In the genomic region with DNA sequence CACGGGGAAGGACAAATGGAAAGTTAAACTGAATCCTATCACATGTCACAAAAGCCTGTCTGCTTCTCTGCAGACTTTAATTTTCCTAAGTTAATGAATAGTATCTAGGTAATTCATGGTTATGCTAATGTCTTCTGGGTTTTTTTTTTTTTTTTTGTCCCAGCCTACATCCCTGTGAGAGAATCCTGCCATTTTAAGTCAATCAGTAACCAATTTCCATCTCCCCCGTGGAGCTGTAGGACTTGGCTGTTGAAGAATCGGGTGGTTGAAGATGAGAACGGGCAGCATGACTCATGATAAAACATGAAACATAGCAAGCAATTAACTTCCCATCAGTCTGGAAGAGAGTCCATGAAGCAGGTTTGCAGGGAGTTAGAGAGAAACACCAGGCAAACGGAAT, we compare ENCODE assay signal across 20 mouse cellular contexts.
DNase-seq lines count a peak whose midpoint lies in the region; ATAC-seq and TF ChIP-seq lines count a peak whose summit lies in the region.
"Had no signal": no experiment of that assay in that cellular context is flagged by ENCODE, and none has a peak within 500 bp of the region (broad histone marks: within the 10 kb centered on the region; RNA-seq: fewer than 3 reads in every experiment).

No protein-coding gene starts in this region.

- TF ChIP-seq CTCF in kidney, adult 2 months (conservative IDR thresholded peaks at IDR 0.05; ENCODE audit: insufficient read depth, insufficient read length, low read depth, low read length), result no peak
- no peak for TF ChIP-seq CTCF in cortical plate, adult 2 months (IDR thresholded peaks at IDR 0.05; ENCODE audit: extremely low read depth, insufficient read depth, low read length)

- no peaks in the 10 kb centered on the region for H3K9me3 ChIP-seq in kidney, embryonic 16.5 days (ENCODE audit: low read length)
- H3K9me3 ChIP-seq: embryonic facial prominence, embryonic 12.5 days; forebrain, embryonic 15.5 days; heart, embryonic 15.5 days had no signal

- no peak overlapping the region for H3K4me2 ChIP-seq in kidney, embryonic 16.5 days (replicated peaks; ENCODE audit: low read depth, low read length)
- H3K4me2 ChIP-seq: embryonic facial prominence, embryonic 12.5 days; forebrain, embryonic 15.5 days; heart, embryonic 11.5 days; heart, embryonic 15.5 days had no signal

- TF ChIP-seq POLR2A in kidney, adult 2 months (IDR thresholded peaks at IDR 0.05; ENCODE audit: low read depth, low read length), result no peak
- TF ChIP-seq POLR2A in cortical plate, adult 2 months (IDR thresholded peaks at IDR 0.05; ENCODE audit: extremely low read depth, insufficient read depth, low read length), result no peak

- H3K27ac ChIP-seq in kidney, adult 2 months (ENCODE audit: insufficient read depth, low read depth, low read length), result no peak overlapping the region
- no peak overlapping the region for H3K27ac ChIP-seq in kidney, embryonic 16.5 days (ENCODE audit: low read length)
- peak overlapping the region; percentile 77; the same call in 1 of the 2 replicates for H3K27ac ChIP-seq in cortical plate, adult 2 months (ENCODE audit: insufficient read depth, low read length)
- H3K27ac ChIP-seq: embryonic facial prominence, embryonic 12.5 days; forebrain, embryonic 15.5 days; heart, adult 2 months; heart, embryonic 15.5 days had no signal

- ATAC-seq in kidney, embryonic 16.5 days (ENCODE audit: low FRiP score, low TSS enrichment), result peak; percentile 70; the same call in 1 of the 2 replicates
- ATAC-seq: forebrain, embryonic 15.5 days; hindbrain, embryonic 16.5 days had no signal

- no peak overlapping the region for H3K9ac ChIP-seq in kidney, embryonic 16.5 days (replicated peaks; ENCODE audit: low read length)
- H3K9ac ChIP-seq: embryonic facial prominence, embryonic 12.5 days; forebrain, embryonic 15.5 days; heart, embryonic 15.5 days had no signal

- no peaks in the 10 kb centered on the region for H3K4me1 ChIP-seq in kidney, adult 2 months (ENCODE audit: control insufficient read depth, insufficient read depth, low read length)
- no peaks in the 10 kb centered on the region for H3K4me1 ChIP-seq in kidney, embryonic 16.5 days (ENCODE audit: insufficient read depth, low read length)
- H3K4me1 ChIP-seq in cortical plate, adult 2 months (ENCODE audit: control insufficient read depth, insufficient read depth, low read length), result peaks cover 7% of the 10 kb centered on the region; the same call in 1 of the 2 replicates
- H3K4me1 ChIP-seq: embryonic facial prominence, embryonic 12.5 days; forebrain, embryonic 15.5 days; heart, embryonic 15.5 days had no signal

- H3K4me3 ChIP-seq in kidney, adult 2 months (ENCODE audit: insufficient read depth, low read depth, low read length), result no peak overlapping the region
- no peak overlapping the region for H3K4me3 ChIP-seq in kidney, embryonic 16.5 days (ENCODE audit: low read length)
- no peak overlapping the region for H3K4me3 ChIP-seq in cortical plate, adult 2 months (ENCODE audit: insufficient read depth, low read length)
- H3K4me3 ChIP-seq: embryonic facial prominence, embryonic 12.5 days; forebrain, embryonic 15.5 days; heart, adult 2 months; heart, embryonic 15.5 days had no signal

- no peaks in the 10 kb centered on the region for H3K36me3 ChIP-seq in kidney, adult 2 months (ENCODE audit: control insufficient read depth, insufficient read depth, low read length)
- no peaks in the 10 kb centered on the region for H3K36me3 ChIP-seq in kidney, embryonic 16.5 days (ENCODE audit: insufficient read depth, low read length)
- H3K36me3 ChIP-seq: embryonic facial prominence, embryonic 12.5 days; forebrain, embryonic 15.5 days; heart, embryonic 15.5 days had no signal

- DNase-seq in kidney, adult 2 months, result peak; percentile 47
- no peak for DNase-seq in kidney, postnatal 10 days
- no peak for DNase-seq in kidney, postnatal 4 days
- peak; percentile 48 for DNase-seq in brain, adult 2 months (ENCODE audit: low read depth, low spot score)
- no peak for DNase-seq in left cerebral cortex, adult 9 months (ENCODE audit: low spot score in 2 of 2)
- DNase-seq: adrenal gland, adult 2 months; adrenal gland, postnatal 25 days; cerebellum, adult 11 months; cerebellum, adult 8-10 months; cerebellum, postnatal 14 days; gastrocnemius, postnatal 14 days; heart, adult 2 months; heart, postnatal 14 days had no signal

- 34% methylated on average over 5 of the region's 5 CpGs for WGBS in kidney, adult 2 months
- 72% methylated on average over 5 of the region's 5 CpGs for WGBS in kidney, embryonic 16.5 days

- H3K27me3 ChIP-seq in kidney, adult 2 months (replicated peaks; ENCODE audit: control insufficient read depth, insufficient read depth, low read length), result no peaks in the 10 kb centered on the region
- no peaks in the 10 kb centered on the region for H3K27me3 ChIP-seq in kidney, embryonic 16.5 days (ENCODE audit: insufficient read depth, low read length)
- H3K27me3 ChIP-seq: embryonic facial prominence, embryonic 12.5 days; forebrain, embryonic 15.5 days; heart, embryonic 15.5 days had no signal

Comparison
In these comparisons a context has a peak if more than half of its experiments do, and no peak if none do; other contexts are left out.
1. DNase-seq: peak in kidney, adult 2 months (single experiment) and brain, adult 2 months (single experiment); none in kidney, postnatal 10 days (single experiment), kidney, postnatal 4 days (0 of 2) and left cerebral cortex, adult 9 months (0 of 2).